Mouse (Mus musculus) small intestine, adult 2 months (tissue): Measurements from ENCODE around the gene Xpo1.

Experiments
- CTCF ChIP-seq: fragments of 200-500 bp; IDR thresholded peaks from 2 replicates; pipeline ENCODE4 v1.5.1; 2012; ENCODE audit warnings: low read depth, mild to moderate bottlenecking, control low read depth, inconsistent platforms, low read length, moderate library complexity, mixed read lengths; ENCODE audit not compliant: insufficient replicate concordance, insufficient read length; ENCODE audit errors: extremely low read depth
- POLR2A ChIP-seq: fragments of 200-500 bp; IDR thresholded peaks from 2 replicates; pipeline ENCODE4 v1.6.1; 2012; ENCODE audit warnings: low read depth, mild to moderate bottlenecking, control low read depth, inconsistent platforms, low read length, moderate library complexity

DNA sequence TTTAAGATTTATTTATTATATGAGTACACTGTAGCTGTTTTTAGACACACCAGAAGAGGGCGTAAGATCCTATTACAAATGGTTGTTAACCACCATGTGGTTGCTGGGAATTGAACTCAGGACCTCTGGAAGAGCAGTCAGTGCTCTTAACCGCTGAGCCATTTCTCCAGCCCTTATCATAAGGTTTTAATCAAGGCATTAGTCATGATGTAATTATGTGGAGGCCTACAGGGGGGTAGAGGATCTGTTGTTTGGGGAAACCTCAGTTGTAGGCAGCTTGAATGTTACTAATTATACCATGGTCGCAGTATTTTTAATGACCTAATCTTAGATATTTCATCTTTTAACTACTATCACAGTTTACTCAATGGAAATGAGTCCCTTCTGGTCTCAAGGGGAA, 76.3 kb downstream of the Xpo1 start:
- TF ChIP-seq POLR2A (no peak), CTCF (no peak)
